Mouse (Mus musculus): ENCODE measurements at regions not wholly inside any gene's neighbourhood (a gene's known extent, or its start where the extent isn't known, plus 50 kb on each side); places are given as distances from the start of the nearest gene placed in this dataset.

DNA sequence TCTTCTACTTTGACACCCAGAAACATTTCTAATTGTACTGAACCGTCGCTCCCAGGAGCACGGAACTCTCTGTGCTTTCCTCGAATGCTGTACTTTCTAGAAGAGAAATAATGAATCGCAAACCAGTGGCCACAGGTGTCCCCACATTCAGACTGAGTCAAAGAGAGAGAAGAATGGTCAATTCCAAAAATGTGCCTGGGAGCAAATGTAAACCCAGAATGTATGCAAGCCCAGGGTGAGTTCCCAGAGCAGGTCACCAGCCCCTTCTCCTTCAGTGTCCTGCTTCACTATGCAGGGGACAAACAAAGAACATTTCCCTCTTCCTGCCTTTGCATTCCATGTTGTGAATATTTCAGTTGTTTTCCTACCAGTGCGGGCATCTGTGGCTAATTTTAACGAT, 141.7 kb upstream of the Dkk2 start:
- peaks cover 2% of the 10 kb centered on the region for H3K4me1 ChIP-seq (ENCODE audit: control insufficient read depth, insufficient read depth, low read length)
- TF ChIP-seq CTCF (IDR thresholded peaks at IDR 0.05; ENCODE audit: borderline replicate concordance, insufficient read depth, low read length) (no peak), POLR2A (IDR thresholded peaks at IDR 0.05; ENCODE audit: low read depth, low read length) (no peak)
- no peak overlapping the region for H3K27ac ChIP-seq (ENCODE audit: insufficient read depth, low read length)
- no peak overlapping the region for H3K4me3 ChIP-seq (ENCODE audit: insufficient read depth, low read length)

GRCm38 (mm10) chr3:131955771-131956170, 129.3 kb upstream of the Dkk2 start:
- TF ChIP-seq CTCF (IDR thresholded peaks at IDR 0.05; ENCODE audit: borderline replicate concordance, insufficient read depth, low read length), result no peak
- no peak for TF ChIP-seq POLR2A (IDR thresholded peaks at IDR 0.05; ENCODE audit: low read depth, low read length)
- Histone ChIP-seq H3K27ac (ENCODE audit: insufficient read depth, low read length) (no peak overlapping the region), H3K4me1 (ENCODE audit: control insufficient read depth, insufficient read depth, low read length) (no peaks in the 10 kb centered on the region), H3K4me3 (ENCODE audit: insufficient read depth, low read length) (no peak overlapping the region)

- TF ChIP-seq CTCF (IDR thresholded peaks at IDR 0.05; ENCODE audit: borderline replicate concordance, insufficient read depth, low read length), result no peak
- no peak for TF ChIP-seq POLR2A (IDR thresholded peaks at IDR 0.05; ENCODE audit: low read depth, low read length)
- Histone ChIP-seq H3K4me3 (ENCODE audit: insufficient read depth, low read length) (no peak overlapping the region), H3K27ac (ENCODE audit: insufficient read depth, low read length) (no peak overlapping the region), H3K4me1 (ENCODE audit: control insufficient read depth, insufficient read depth, low read length) (no peaks in the 10 kb centered on the region)
Measured at GRCm38 (mm10) chr3:131960636-131961035, 124.5 kb upstream of the Dkk2 start.

GRCm38 (mm10) chr3:131961571-131961970, 123.5 kb upstream of the Dkk2 start:
- Histone ChIP-seq H3K4me3 (ENCODE audit: insufficient read depth, low read length) (no peak overlapping the region), H3K4me1 (ENCODE audit: control insufficient read depth, insufficient read depth, low read length) (no peaks in the 10 kb centered on the region; the same call in 1 of the 2 replicates), H3K27ac (ENCODE audit: insufficient read depth, low read length) (no peak overlapping the region)
- no peak for TF ChIP-seq CTCF (IDR thresholded peaks at IDR 0.05; ENCODE audit: borderline replicate concordance, insufficient read depth, low read length)

- H3K4me3 ChIP-seq (ENCODE audit: insufficient read depth, low read length), result no peak overlapping the region
- peaks cover 2% of the 10 kb centered on the region for H3K4me1 ChIP-seq (ENCODE audit: control insufficient read depth, insufficient read depth, low read length)
- H3K27ac ChIP-seq (ENCODE audit: insufficient read depth, low read length), result no peak overlapping the region
- TF ChIP-seq POLR2A (IDR thresholded peaks at IDR 0.05; ENCODE audit: low read depth, low read length) (no peak), CTCF (IDR thresholded peaks at IDR 0.05; ENCODE audit: borderline replicate concordance, insufficient read depth, low read length) (no peak)
Measured at GRCm38 (mm10) chr3:131962870-131963269, 122.2 kb upstream of the Dkk2 start.

DNA sequence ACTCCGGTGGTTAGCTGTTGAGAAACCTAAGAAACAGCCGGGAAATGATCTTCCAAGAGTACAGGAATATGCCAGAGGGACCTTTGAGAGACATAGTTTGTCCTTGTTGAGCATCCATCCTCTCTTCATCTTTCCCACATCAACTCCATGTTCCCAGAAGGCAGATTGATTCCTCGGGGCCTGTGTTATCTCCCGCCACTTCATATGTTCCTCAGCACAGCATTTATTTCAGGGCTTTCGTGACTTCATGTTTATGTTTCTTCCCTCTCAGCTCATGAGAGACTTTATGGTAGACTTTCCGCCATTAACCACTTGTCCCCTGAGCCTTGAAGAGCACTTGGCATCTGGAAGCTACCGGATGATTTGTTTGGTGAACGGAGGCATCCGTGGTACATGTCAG, 120.1 kb upstream of the Dkk2 start:
- Histone ChIP-seq H3K27ac (ENCODE audit: insufficient read depth, low read length) (no peak overlapping the region), H3K4me1 (ENCODE audit: control insufficient read depth, insufficient read depth, low read length) (peaks cover 2% of the 10 kb centered on the region), H3K4me3 (ENCODE audit: insufficient read depth, low read length) (no peak overlapping the region)
- TF ChIP-seq CTCF (IDR thresholded peaks at IDR 0.05; ENCODE audit: borderline replicate concordance, insufficient read depth, low read length), result no peak
- TF ChIP-seq POLR2A (IDR thresholded peaks at IDR 0.05; ENCODE audit: low read depth, low read length), result no peak

- Histone ChIP-seq H3K27ac (ENCODE audit: insufficient read depth, low read length) (no peak overlapping the region), H3K4me3 (ENCODE audit: insufficient read depth, low read length) (no peak overlapping the region), H3K4me1 (ENCODE audit: control insufficient read depth, insufficient read depth, low read length) (peaks cover 2% of the 10 kb centered on the region)
- TF ChIP-seq POLR2A (IDR thresholded peaks at IDR 0.05; ENCODE audit: low read depth, low read length) (no peak), CTCF (IDR thresholded peaks at IDR 0.05; ENCODE audit: borderline replicate concordance, insufficient read depth, low read length) (no peak)
Measured at GRCm38 (mm10) chr3:131965456-131966160, 119.5 kb upstream of the Dkk2 start.

GRCm38 (mm10) chr3:131967288-131967687, 117.8 kb upstream of the Dkk2 start:
- no peak overlapping the region for H3K27ac ChIP-seq (ENCODE audit: insufficient read depth, low read length)
- H3K4me3 ChIP-seq (ENCODE audit: insufficient read depth, low read length), result no peak overlapping the region
- peaks cover 2% of the 10 kb centered on the region for H3K4me1 ChIP-seq (ENCODE audit: control insufficient read depth, insufficient read depth, low read length)
- TF ChIP-seq POLR2A (IDR thresholded peaks at IDR 0.05; ENCODE audit: low read depth, low read length) (no peak), CTCF (IDR thresholded peaks at IDR 0.05; ENCODE audit: borderline replicate concordance, insufficient read depth, low read length) (no peak)

- Histone ChIP-seq H3K4me1 (ENCODE audit: control insufficient read depth, insufficient read depth, low read length) (peaks cover 2% of the 10 kb centered on the region), H3K4me3 (ENCODE audit: insufficient read depth, low read length) (no peak overlapping the region), H3K27ac (ENCODE audit: insufficient read depth, low read length) (peak overlapping the region; percentile 65)
- TF ChIP-seq POLR2A (IDR thresholded peaks at IDR 0.05; ENCODE audit: low read depth, low read length) (no peak), CTCF (IDR thresholded peaks at IDR 0.05; ENCODE audit: borderline replicate concordance, insufficient read depth, low read length) (no peak)
Measured at GRCm38 (mm10) chr3:131970827-131971226, 114.3 kb upstream of the Dkk2 start.

DNA sequence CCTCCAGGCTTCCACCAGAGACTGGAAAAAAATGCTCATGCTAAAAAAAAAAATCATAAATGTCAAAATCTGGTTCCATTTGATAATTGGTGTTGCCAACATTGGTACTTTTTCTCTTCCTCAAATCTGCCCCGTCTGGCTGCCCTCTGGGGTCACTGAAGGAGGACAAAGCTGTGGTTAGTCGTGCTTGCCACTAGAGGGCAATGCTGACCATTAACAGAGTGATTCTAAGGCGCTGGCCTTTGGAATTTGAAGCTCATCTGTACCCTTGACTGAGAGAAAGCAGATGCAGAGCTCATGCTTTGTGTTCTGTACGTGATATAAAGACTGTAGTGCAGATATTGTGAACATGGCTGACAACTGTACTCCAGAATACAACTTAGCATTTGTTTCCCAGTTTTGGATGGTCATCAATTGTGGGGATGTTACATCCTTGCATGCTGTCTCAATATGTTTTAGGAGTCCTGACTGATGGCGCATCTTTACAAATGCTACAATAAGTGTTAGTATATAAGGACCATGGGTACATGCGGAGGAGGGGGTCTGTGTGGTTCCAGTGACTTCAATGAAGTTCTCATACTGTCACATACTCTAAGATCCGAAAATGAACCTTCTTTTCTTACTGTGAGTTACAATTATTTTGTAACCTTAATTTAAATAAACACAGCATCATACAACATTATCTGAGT, 109.0 kb upstream of the Dkk2 start:
- Histone ChIP-seq H3K27ac (ENCODE audit: insufficient read depth, low read length) (no peak overlapping the region), H3K4me1 (ENCODE audit: control insufficient read depth, insufficient read depth, low read length) (no peaks in the 10 kb centered on the region), H3K4me3 (ENCODE audit: insufficient read depth, low read length) (no peak overlapping the region)
- TF ChIP-seq POLR2A (IDR thresholded peaks at IDR 0.05; ENCODE audit: low read depth, low read length), result no peak
- TF ChIP-seq CTCF (IDR thresholded peaks at IDR 0.05; ENCODE audit: borderline replicate concordance, insufficient read depth, low read length), result peak; percentile 66; the same call in 1 of the 2 replicates

Data from embryonic fibroblast, embryonic 13.5 days (primary cell).